Mouse (Mus musculus) midbrain, embryonic 16.5 days (tissue): ENCODE measurements around the gene Me3. TPM values are rescaled to one million over a fixed set of nuclear protein-coding genes. Genes with fewer than 3 reads are reported as not detected.
A peak's percentile ranks its signal among the peaks of the same experiment; 100 is the strongest.

Source experiments
- ATAC-seq: fragments of 200-750 bp; cut with Nextera tagmentation; 2 replicates; pipeline ENCODE4 v1.8.0; 2017; ENCODE audit warnings: moderate TSS enrichment
- H3K27ac ChIP-seq: fragments of 300-500 bp; sonication (generic); 2 replicates; pipeline ENCODE4 v1.5.1; 2014; ENCODE audit warnings: mild to moderate bottlenecking, low read length, mixed read lengths
- H3K27me3 ChIP-seq: fragments of 300-500 bp; sonication (generic); 2 replicates; pipeline ENCODE4 v1.6.1; 2014; ENCODE audit warnings: low read depth, low read length, mixed read lengths; ENCODE audit not compliant: control insufficient read depth, insufficient read depth
- H3K36me3 ChIP-seq: fragments of 300-500 bp; sonication (generic); 2 replicates; pipeline ENCODE4 v1.6.1; 2014; ENCODE audit warnings: mild to moderate bottlenecking, low read length, moderate library complexity, mixed read lengths; ENCODE audit not compliant: control insufficient read depth, insufficient read depth
- H3K4me1 ChIP-seq: fragments of 300-500 bp; sonication (generic); 2 replicates; pipeline ENCODE4 v1.6.1; 2014; ENCODE audit warnings: mild to moderate bottlenecking, low read length, mixed read lengths; ENCODE audit not compliant: control insufficient read depth, insufficient read depth
- H3K4me2 ChIP-seq: fragments of 300-500 bp; sonication (generic); 2 replicates; pipeline ENCODE4 v1.6.1; 2014; ENCODE audit warnings: mild to moderate bottlenecking, low read length, mixed read lengths
- H3K4me3 ChIP-seq: fragments of 300-500 bp; sonication (generic); 2 replicates; pipeline ENCODE4 v1.5.1; 2014; ENCODE audit warnings: low read depth, mild to moderate bottlenecking, low read length, moderate library complexity, mixed read lengths
- H3K9ac ChIP-seq: fragments of 300-500 bp; sonication (generic); 2 replicates; pipeline ENCODE4 v1.6.1; 2014; ENCODE audit warnings: low read depth, low read length, mixed read lengths
- H3K9me3 ChIP-seq: fragments of 300-500 bp; sonication (generic); replicated peaks from 2 replicates; pipeline ENCODE4 v1.6.1; 2014; ENCODE audit warnings: mild to moderate bottlenecking, low read length, mixed read lengths; ENCODE audit not compliant: control insufficient read depth, poor library complexity, severe bottlenecking
- WGBS: fragments of 180-500 bp; shearing (Covaris S2); extraction: QIAGEN DNeasy Blood & Tissue Kit; methylation state at CpG from one replicate; pipeline ENCODE4 v1.1.7; 2014; 5-methylcytosine and 5-hydroxymethylcytosine counted together
- polyA plus RNA-seq: library from polyadenylated mRNA; unstranded; fragments of >200 nt; fragmentation: Nextera tagmentation; extraction: Ambion mirVana; gene quantifications from 2 replicates; pipeline ENCODE4 v1.2.1, GENCODE M21; 2015

Gene Me3
- polyA plus RNA-seq, 1 experiment from 2014 or later: 13.8 TPM

DNA sequence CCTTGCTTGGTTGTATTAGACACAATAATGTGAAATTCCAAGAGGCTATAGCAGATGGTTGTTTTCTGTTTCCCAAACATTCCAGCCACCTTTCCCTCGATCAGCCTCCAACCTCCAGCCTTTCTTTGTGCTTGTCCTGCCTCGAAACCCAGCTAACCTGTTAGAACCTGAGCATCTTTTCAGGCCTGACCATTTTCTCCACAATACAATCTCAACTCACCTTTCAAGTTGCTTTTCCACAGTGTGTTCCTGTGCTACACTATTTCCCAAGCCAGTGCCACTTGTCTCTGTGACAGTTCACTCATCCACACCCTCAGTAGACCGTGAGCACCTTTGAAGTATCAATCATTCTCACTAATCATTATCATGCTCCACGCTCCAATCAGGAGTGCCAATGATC, 171.8 kb downstream of the Me3 start:
- no peak overlapping the region for H3K4me2 ChIP-seq
- H3K36me3 ChIP-seq: no peaks in the 10 kb centered on the region
- no peaks in the 10 kb centered on the region for H3K4me1 ChIP-seq
- WGBS: 80% methylated on average over 4 of the region's 4 CpGs
- H3K9ac ChIP-seq: no peak overlapping the region
- no peak for ATAC-seq
- H3K27me3 ChIP-seq: no peaks in the 10 kb centered on the region
- H3K27ac ChIP-seq: no peak overlapping the region
- no peaks in the 10 kb centered on the region for H3K9me3 ChIP-seq
- H3K4me3 ChIP-seq: no peak overlapping the region

DNA sequence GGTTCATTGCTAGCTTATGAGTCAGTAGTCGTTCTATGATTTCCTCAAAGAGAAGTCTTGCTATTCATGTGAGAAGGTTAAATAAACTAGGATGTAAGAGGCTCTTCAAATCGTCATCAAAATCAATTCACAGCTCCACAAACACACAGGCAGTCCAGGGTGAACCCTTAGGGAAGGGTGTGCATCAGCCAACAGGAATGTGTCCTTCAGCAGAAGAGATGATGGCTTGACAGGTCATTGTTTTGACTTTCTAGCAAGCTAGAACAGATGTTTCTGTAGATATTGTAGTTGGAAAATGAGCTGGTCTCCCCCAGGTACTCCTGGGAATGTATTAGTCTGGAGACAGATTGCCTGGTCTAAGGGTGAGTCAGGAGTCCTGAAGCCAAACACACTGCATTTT, 177.2 kb downstream of the Me3 start:
- ATAC-seq: no peak
- no peaks in the 10 kb centered on the region for H3K27me3 ChIP-seq
- H3K9ac ChIP-seq: no peak overlapping the region
- H3K27ac ChIP-seq: no peak overlapping the region
- no peak overlapping the region for H3K4me2 ChIP-seq
- no peaks in the 10 kb centered on the region for H3K9me3 ChIP-seq
- no peak overlapping the region for H3K4me3 ChIP-seq
- WGBS: 75% methylated on average over 2 of the region's 2 CpGs
- H3K36me3 ChIP-seq: no peaks in the 10 kb centered on the region
- no peaks in the 10 kb centered on the region for H3K4me1 ChIP-seq

DNA sequence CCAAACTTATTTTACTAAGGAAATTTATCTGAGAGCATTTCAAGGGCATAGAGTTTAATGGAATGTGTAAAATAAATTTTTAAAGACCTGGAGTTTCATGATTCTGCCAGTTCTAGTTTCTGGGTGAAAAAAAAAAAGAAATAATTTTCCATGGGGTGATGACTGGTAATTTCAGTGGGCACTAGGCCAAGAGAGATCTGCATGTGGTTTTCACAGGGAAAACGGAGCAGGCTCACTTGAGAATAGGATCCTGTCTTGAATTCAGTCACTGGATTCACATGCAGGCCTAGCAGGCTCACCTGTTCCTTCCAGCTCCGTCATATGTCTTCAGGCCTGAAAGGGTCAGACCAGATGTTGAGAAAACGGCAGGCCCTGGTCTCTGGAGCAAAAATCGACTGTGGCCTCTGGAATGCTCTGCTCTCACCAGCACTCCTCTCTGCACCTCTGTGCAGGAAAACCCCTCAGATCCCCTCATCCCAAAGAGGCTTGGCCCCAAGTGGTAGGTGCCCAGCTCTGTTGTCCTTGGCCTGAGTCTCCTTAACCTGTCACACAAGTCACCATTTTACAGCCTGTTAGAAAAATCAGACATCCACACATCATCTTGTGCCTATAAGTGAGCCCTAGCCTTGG, 196.4 kb downstream of the Me3 start:
- Histone ChIP-seq H3K36me3 (no peaks in the 10 kb centered on the region), H3K9ac (no peak overlapping the region), H3K27ac (no peak overlapping the region), H3K4me1 (no peaks in the 10 kb centered on the region), H3K4me3 (no peak overlapping the region), H3K9me3 (no peaks in the 10 kb centered on the region), H3K27me3 (no peaks in the 10 kb centered on the region), H3K4me2 (no peak overlapping the region)
- no peak for ATAC-seq
- WGBS: 81% methylated on average over 4 of the region's 4 CpGs

DNA sequence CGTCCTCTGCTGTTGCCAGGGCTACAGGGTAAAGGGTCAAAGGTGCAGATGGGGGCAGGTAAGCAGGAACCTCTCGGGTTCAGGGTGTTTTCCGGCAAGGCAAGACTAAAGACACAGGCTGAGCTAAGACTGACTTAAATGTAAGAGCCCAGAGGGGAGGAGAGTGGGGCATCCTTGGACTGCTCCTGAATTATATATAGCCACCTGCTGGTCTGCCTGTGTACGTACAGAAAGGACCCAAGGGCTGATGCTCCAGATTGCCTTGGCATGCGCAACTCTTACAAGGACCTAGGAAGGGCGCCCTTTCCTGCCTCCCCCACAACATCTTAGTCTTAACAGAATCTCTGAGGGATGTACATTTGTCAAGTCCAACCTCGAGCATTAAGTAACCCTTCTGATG, 197.0 kb downstream of the Me3 start:
- Histone ChIP-seq H3K4me1 (no peaks in the 10 kb centered on the region), H3K27ac (no peak overlapping the region), H3K4me2 (no peak overlapping the region), H3K27me3 (no peaks in the 10 kb centered on the region), H3K9ac (no peak overlapping the region), H3K9me3 (no peaks in the 10 kb centered on the region), H3K4me3 (no peak overlapping the region), H3K36me3 (no peaks in the 10 kb centered on the region)
- WGBS: 58% methylated on average over 7 of the region's 7 CpGs
- ATAC-seq: 0 out of 2 replicates have a peak, but pooled peaks have one; percentile 54

DNA sequence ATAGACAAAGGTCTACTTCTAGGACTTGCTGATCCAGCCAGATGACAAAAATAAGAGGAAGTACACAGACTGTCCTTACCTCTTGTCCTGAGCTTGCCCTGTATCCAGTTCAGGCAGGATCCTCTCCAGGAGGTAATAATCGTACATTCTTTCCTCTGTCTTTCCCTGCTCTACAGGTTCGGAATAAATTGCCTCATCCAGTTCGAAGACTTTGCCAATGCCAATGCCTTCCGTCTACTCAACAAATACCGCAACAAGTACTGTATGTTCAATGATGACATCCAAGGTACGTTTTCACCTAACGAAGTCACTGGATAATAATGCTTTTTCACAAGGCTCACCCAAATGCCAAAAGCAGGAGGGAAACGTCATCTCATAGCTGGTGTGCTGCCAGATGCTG, 201.3 kb downstream of the Me3 start:
- Histone ChIP-seq H3K9ac (no peak overlapping the region), H3K27me3 (no peaks in the 10 kb centered on the region), H3K4me2 (no peak overlapping the region), H3K36me3 (no peaks in the 10 kb centered on the region), H3K9me3 (no peaks in the 10 kb centered on the region), H3K27ac (no peak overlapping the region), H3K4me3 (no peak overlapping the region), H3K4me1 (no peaks in the 10 kb centered on the region)
- ATAC-seq: no peak
- WGBS: 93% methylated on average over 8 of the region's 8 CpGs

DNA sequence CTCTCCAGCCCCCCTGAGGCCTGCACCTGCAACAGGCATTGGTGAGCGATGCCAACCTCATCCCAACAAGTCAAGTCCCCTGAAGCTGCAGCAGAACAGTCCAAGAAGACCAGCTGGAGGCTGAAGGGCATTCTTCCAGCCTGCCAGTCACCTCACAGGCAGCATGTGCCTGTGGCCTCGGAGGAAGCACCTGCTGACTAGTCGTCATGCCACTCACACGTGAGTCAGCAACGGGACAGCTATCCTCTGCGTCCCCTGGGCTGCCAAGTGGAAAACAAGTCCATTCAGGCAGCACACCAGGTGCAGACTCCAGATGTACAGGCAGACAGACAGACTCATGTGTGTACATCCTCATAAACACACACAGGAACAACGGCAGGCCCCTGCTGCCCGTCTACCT, 203.4 kb downstream of the Me3 start:
- Histone ChIP-seq H3K4me2 (no peak overlapping the region), H3K4me1 (no peaks in the 10 kb centered on the region), H3K27me3 (no peaks in the 10 kb centered on the region), H3K27ac (no peak overlapping the region), H3K9me3 (no peaks in the 10 kb centered on the region), H3K9ac (no peak overlapping the region), H3K36me3 (no peaks in the 10 kb centered on the region), H3K4me3 (no peak overlapping the region)
- ATAC-seq: no peak
- 75% methylated on average over 8 of the region's 8 CpGs for WGBS

DNA sequence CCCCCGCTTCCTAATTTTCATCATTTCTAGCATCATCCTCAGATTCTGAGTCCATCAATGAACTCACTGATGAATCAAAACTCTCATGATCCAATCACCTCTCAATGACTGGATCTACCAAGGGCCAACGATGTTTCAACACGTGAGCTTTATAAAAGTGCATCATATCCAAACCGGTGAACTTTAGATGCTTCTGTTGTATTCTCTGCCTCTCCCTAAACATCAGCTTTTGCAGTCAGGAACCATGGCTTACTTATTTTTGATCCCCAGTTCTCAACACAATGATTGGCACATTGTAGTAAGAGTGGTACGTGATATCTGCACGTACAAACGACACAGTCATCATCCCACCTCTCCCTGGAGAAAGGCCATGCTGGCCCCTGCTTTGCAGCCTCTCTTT, 204.5 kb downstream of the Me3 start:
- no peak for ATAC-seq
- Histone ChIP-seq H3K4me2 (no peak overlapping the region), H3K4me3 (no peak overlapping the region), H3K27me3 (no peaks in the 10 kb centered on the region), H3K9me3 (no peaks in the 10 kb centered on the region), H3K4me1 (no peaks in the 10 kb centered on the region), H3K9ac (no peak overlapping the region), H3K36me3 (no peaks in the 10 kb centered on the region), H3K27ac (no peak overlapping the region)
- 96% methylated on average over 7 of the region's 7 CpGs for whole genome bisulfite sequencing

DNA sequence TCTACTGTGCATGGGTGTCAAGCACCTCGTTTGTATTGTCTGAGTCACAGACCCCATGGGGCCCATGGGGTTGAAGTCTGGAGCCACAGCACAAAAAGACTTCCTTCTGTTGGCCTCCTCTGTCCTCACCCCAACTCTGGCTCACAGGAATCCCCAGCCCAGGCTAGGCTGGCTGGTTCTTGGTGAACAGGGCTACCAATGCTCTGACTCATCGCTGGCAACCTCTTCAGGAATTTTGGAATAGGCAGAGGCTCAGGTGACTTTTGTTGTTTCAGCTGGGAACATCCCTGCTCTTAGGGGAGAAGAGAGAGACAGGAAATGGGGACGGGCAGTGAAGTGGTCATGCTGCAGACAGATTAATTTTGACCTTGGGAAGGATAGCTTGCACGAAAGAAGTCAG, 205.6 kb downstream of the Me3 start:
- Histone ChIP-seq H3K27me3 (no peaks in the 10 kb centered on the region), H3K9me3 (no peaks in the 10 kb centered on the region), H3K9ac (no peak overlapping the region), H3K4me2 (no peak overlapping the region), H3K36me3 (no peaks in the 10 kb centered on the region), H3K4me1 (no peaks in the 10 kb centered on the region), H3K4me3 (no peak overlapping the region), H3K27ac (no peak overlapping the region)
- no peak for ATAC-seq
- WGBS: 67% methylated on average over 4 of the region's 4 CpGs

DNA sequence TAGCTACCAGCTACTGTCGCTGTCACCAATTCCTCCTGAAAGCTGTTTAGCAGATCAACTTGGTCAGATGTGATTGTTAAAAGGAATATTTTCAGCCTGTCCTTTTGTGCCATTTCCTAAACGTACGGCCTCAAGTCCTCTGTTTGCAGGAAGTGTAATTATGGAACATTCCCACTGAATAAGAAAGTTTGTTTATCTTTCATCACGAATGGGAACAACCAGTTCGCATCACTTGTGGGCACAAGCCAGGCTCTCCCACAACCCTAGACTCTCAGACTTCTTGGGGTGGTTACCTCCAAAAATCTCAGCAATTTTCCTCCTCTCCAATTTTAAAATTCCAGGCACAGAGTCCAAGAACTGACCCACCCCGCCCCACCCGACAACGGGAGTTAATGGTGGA, 207.5 kb downstream of the Me3 start:
- H3K27me3 ChIP-seq: no peaks in the 10 kb centered on the region
- no peak overlapping the region for H3K4me3 ChIP-seq
- no peaks in the 10 kb centered on the region for H3K36me3 ChIP-seq
- H3K4me1 ChIP-seq: no peaks in the 10 kb centered on the region
- no peaks in the 10 kb centered on the region for H3K9me3 ChIP-seq
- WGBS: 89% methylated on average over 8 of the region's 8 CpGs
- no peak overlapping the region for H3K4me2 ChIP-seq
- H3K9ac ChIP-seq: no peak overlapping the region
- no peak for ATAC-seq
- H3K27ac ChIP-seq: no peak overlapping the region
